Mouse (Mus musculus): ENCODE data around the gene Retreg1.

Retreg1 gene

GRCm38 (mm10) chr15:25830426-25830825 is 12.6 kb upstream of the Retreg1 start:
- DNase-seq (ENCODE audit: extremely low read depth, low read depth) = no peak

GRCm38 (mm10) chr15:25834282-25834681 is 8.7 kb upstream of the Retreg1 start:
- no peak for DNase-seq (ENCODE audit: extremely low read depth, low read depth)

- no peak for DNase-seq (ENCODE audit: extremely low read depth, low read depth)
Measured at GRCm38 (mm10) chr15:25834920-25835674, 7.9 kb upstream of the Retreg1 start.

- no peak for DNase-seq (ENCODE audit: extremely low read depth, low read depth)
Measured at GRCm38 (mm10) chr15:25842462-25843085, 406 bp upstream of the Retreg1 start.

GRCm38 (mm10) chr15:25844013-25844570 is 1.1 kb downstream of the Retreg1 start:
- no peak for DNase-seq (ENCODE audit: extremely low read depth, low read depth)

- no peak for DNase-seq (ENCODE audit: extremely low read depth, low read depth)
Measured at GRCm38 (mm10) chr15:25844771-25845170, 1.8 kb downstream of the Retreg1 start.

- DNase-seq (ENCODE audit: extremely low read depth, low read depth) = no peak
Measured at GRCm38 (mm10) chr15:25847576-25848168, 4.7 kb downstream of the Retreg1 start.

GRCm38 (mm10) chr15:25850552-25850951 is 7.6 kb downstream of the Retreg1 start:
- DNase-seq (ENCODE audit: extremely low read depth, low read depth) = no peak

- no peak for DNase-seq (ENCODE audit: extremely low read depth, low read depth)
Measured at GRCm38 (mm10) chr15:25854270-25854904, 11.4 kb downstream of the Retreg1 start.

GRCm38 (mm10) chr15:25858611-25859058 is 15.7 kb downstream of the Retreg1 start:
- no peak for DNase-seq (ENCODE audit: extremely low read depth, low read depth)

- DNase-seq (ENCODE audit: extremely low read depth, low read depth) = no peak
Measured at GRCm38 (mm10) chr15:25859469-25859868, 16.5 kb downstream of the Retreg1 start.

GRCm38 (mm10) chr15:25861900-25862299 is 18.9 kb downstream of the Retreg1 start:
- DNase-seq (ENCODE audit: extremely low read depth, low read depth) = no peak

GRCm38 (mm10) chr15:25865605-25866004 is 22.6 kb downstream of the Retreg1 start:
- no peak for DNase-seq (ENCODE audit: extremely low read depth, low read depth)

GRCm38 (mm10) chr15:25866106-25866505 is 23.1 kb downstream of the Retreg1 start:
- DNase-seq (ENCODE audit: extremely low read depth, low read depth) = no peak

- DNase-seq (ENCODE audit: extremely low read depth, low read depth) = no peak
Measured at GRCm38 (mm10) chr15:25869129-25869528, 26.1 kb downstream of the Retreg1 start.

GRCm38 (mm10) chr15:25871470-25871869 is 28.5 kb downstream of the Retreg1 start:
- no peak for DNase-seq (ENCODE audit: extremely low read depth, low read depth)

GRCm38 (mm10) chr15:25872118-25872517 is 29.1 kb downstream of the Retreg1 start:
- no peak for DNase-seq (ENCODE audit: extremely low read depth, low read depth)

- no peak for DNase-seq (ENCODE audit: extremely low read depth, low read depth)
Measured at GRCm38 (mm10) chr15:25872657-25873056, 29.7 kb downstream of the Retreg1 start.

- no peak for DNase-seq (ENCODE audit: extremely low read depth, low read depth)
Measured at GRCm38 (mm10) chr15:25873536-25873935, 30.6 kb downstream of the Retreg1 start.

- DNase-seq (ENCODE audit: extremely low read depth, low read depth) = no peak
Measured at GRCm38 (mm10) chr15:25876601-25877161, 33.7 kb downstream of the Retreg1 start.

- no peak for DNase-seq (ENCODE audit: extremely low read depth, low read depth)
Measured at GRCm38 (mm10) chr15:25877798-25878197, 34.8 kb downstream of the Retreg1 start.

Data from MEL-GATA-1-ER (cell line).